In the genomic region with DNA sequence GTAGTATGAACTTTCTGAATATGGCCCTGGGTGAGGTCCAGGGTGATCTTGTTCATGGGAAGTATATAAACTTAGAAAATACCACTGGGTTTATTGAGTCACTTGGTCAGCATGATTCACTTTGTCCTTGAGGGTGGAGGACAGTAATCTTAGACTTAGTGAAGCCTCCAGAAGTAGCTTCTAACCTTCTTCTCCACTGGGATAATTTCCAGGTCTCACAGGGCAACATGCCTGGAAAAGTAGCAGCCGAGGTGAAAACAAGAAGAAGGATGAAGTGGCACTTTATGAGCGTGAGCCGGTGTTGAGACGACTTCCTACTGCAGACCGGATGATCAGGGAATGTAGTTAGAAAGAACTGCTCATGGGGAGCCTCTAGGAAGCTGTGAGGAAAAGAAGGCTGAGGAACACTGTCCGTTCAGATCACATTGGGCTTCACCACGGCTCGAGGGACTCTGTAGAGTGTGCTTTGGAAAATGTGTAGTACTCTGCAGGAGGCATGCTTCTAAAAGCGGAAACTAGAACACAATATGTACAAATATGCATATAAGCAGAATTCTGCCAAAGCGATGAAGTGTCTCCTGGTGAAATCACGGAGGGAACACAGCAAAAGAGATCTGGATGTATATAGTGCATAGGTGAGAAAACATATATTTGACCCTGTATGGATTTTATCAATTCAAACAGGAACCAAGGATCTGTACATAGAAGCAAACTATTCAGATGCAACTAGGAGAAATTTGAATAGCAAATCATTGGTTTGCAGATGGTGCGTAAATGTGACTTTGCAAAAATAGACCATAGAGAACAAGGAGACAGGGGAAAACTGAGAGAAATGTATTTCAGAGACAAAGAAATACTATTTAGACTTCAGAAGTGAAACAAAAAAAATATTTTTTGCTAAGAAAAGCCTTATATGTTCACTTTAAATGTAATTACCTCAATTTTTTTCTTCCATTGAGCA, we compare ENCODE assay signal across 31 mouse cellular contexts. TPM values are rescaled to one million over a fixed set of nuclear protein-coding genes. Genes with fewer than 3 reads are reported as not detected.
DNase-seq lines count a peak whose midpoint lies in the region; ATAC-seq and TF ChIP-seq lines count a peak whose summit lies in the region.
"Had no signal": no experiment of that assay in that cellular context is flagged by ENCODE, and none has a peak within 500 bp of the region (broad histone marks: within the 10 kb centered on the region; RNA-seq: fewer than 3 reads in every experiment).

No protein-coding gene starts in this region.

- no peak for ATAC-seq in hindbrain, embryonic 16.5 days
- ATAC-seq: forebrain, embryonic 13.5 days had no signal

- peak overlapping the region; percentile 45 for H3K4me3 ChIP-seq in gastrocnemius, adult 2 months
- no peak overlapping the region for H3K4me3 ChIP-seq in CH12.LX (replicated peaks in 1 of 3; ENCODE audit: low read depth in 2 of 3, low read length in 2 of 3, poor library complexity in 1 of 3)
- H3K4me3 ChIP-seq in brown adipose tissue, adult 24 weeks (ENCODE audit: insufficient read depth, low read depth, low read length): no peak overlapping the region
- no peak overlapping the region for H3K4me3 ChIP-seq in hindbrain, embryonic 16.5 days (ENCODE audit: low read length)
- H3K4me3 ChIP-seq: embryonic facial prominence, embryonic 13.5 days; erythroblast, embryonic 14.5 days; forebrain, embryonic 13.5 days; heart, adult 2 months; heart, embryonic 13.5 days; hindbrain, embryonic 12.5 days; megakaryocyte, embryonic 14.5 days; myocyte; neural tube, embryonic 13.5 days; stomach, embryonic 15.5 days had no signal

- H3K27ac ChIP-seq in gastrocnemius, adult 2 months: peak overlapping the region; percentile 78
- peak overlapping the region; percentile 25; the same call in 1 of the 2 replicates for H3K27ac ChIP-seq in CH12.LX (ENCODE audit: insufficient read depth, low read depth)
- peak overlapping the region; percentile 58; the same call in 1 of the 2 replicates for H3K27ac ChIP-seq in brown adipose tissue, adult 24 weeks (replicated peaks; ENCODE audit: low read depth, low read length)
- no peak overlapping the region for H3K27ac ChIP-seq in hindbrain, embryonic 16.5 days (ENCODE audit: low read depth, low read length)
- H3K27ac ChIP-seq: embryonic facial prominence, embryonic 13.5 days; forebrain, embryonic 13.5 days; heart, adult 2 months; heart, embryonic 13.5 days; hindbrain, embryonic 12.5 days; kidney, postnatal 0 days; liver, embryonic 14.5 days; neural tube, embryonic 13.5 days; stomach, embryonic 15.5 days had no signal

- in situ Hi-C loops in CH12.LX (cut with MboI; ENCODE audit: low pct_ligation_motif_present, low pct_unique_long_range_greater_than_20kb, low sequenced_read_pairs): no loop called here

- H3K27me3 ChIP-seq in CH12.LX (replicated peaks): no peaks in the 10 kb centered on the region
- H3K27me3 ChIP-seq in hindbrain, embryonic 16.5 days (replicated peaks; ENCODE audit: control insufficient read depth, insufficient read depth, low read length): no peaks in the 10 kb centered on the region
- H3K27me3 ChIP-seq: embryonic facial prominence, embryonic 13.5 days; forebrain, embryonic 13.5 days; heart, embryonic 13.5 days; hindbrain, embryonic 12.5 days; megakaryocyte, embryonic 14.5 days; neural tube, embryonic 13.5 days; stomach, embryonic 15.5 days had no signal

- peak; percentile 68 for TF ChIP-seq EP300 in CH12.LX (IDR thresholded peaks at IDR 0.05; ENCODE audit: low read length)

- H3K9ac ChIP-seq in CH12.LX (ENCODE audit: insufficient read depth, low read depth): no peak overlapping the region
- no peak overlapping the region for H3K9ac ChIP-seq in hindbrain, embryonic 16.5 days (ENCODE audit: low read depth, low read length)
- H3K9ac ChIP-seq: embryonic facial prominence, embryonic 13.5 days; forebrain, embryonic 13.5 days; heart, embryonic 13.5 days; hindbrain, embryonic 12.5 days; liver, embryonic 14.5 days; lung, embryonic 14.5 days; neural tube, embryonic 13.5 days; stomach, embryonic 15.5 days had no signal

- peak overlapping the region; percentile 86 for H3K4me2 ChIP-seq in CH12.LX (ENCODE audit: insufficient read depth, low read depth, poor library complexity, severe bottlenecking)
- no peak overlapping the region for H3K4me2 ChIP-seq in hindbrain, embryonic 16.5 days (ENCODE audit: low read length)
- H3K4me2 ChIP-seq: embryonic facial prominence, embryonic 13.5 days; forebrain, embryonic 13.5 days; heart, embryonic 13.5 days; hindbrain, embryonic 12.5 days; lung, embryonic 14.5 days; neural tube, embryonic 13.5 days; stomach, embryonic 15.5 days had no signal

- no peak for TF ChIP-seq RAD21 in CH12.LX (IDR thresholded peaks at IDR 0.05; ENCODE audit: low read depth, low read length)

- intact Hi-C loops in gastrocnemius, adult 2 months (cut with DNase I): no loop called here

- 82% methylated on average over 12 of the region's 12 CpGs for whole genome bisulfite sequencing in hindbrain, embryonic 16.5 days

- no peaks in the 10 kb centered on the region for H3K9me3 ChIP-seq in CH12.LX (replicated peaks; ENCODE audit: low read length)
- H3K9me3 ChIP-seq in hindbrain, embryonic 16.5 days (ENCODE audit: control insufficient read depth, low read length): no peaks in the 10 kb centered on the region
- H3K9me3 ChIP-seq: embryonic facial prominence, embryonic 13.5 days; forebrain, embryonic 13.5 days; heart, embryonic 13.5 days; hindbrain, embryonic 12.5 days; megakaryocyte, embryonic 14.5 days; neural tube, embryonic 13.5 days; stomach, embryonic 15.5 days had no signal

- peak; percentile 39 to 79 for DNase-seq in adrenal gland, adult (ENCODE audit: inconsistent age in 2 of 2, low spot score in 1 of 2)
- no peak for DNase-seq in adrenal gland, postnatal 4 days (ENCODE audit: low spot score in 2 of 2)
- DNase-seq in gastrocnemius, adult 2 months: peak; percentile 76
- DNase-seq in gastrocnemius, postnatal 4 days (ENCODE audit: low spot score in 2 of 2): no peak
- peak; percentile 46 for DNase-seq in CH12.LX (ENCODE audit: extremely low read depth)
- DNase-seq in T-cell, adult 2 months (ENCODE audit: low spot score): no peak
- DNase-seq: cerebellum, adult 2 months; cerebellum, postnatal 36 days; embryo, embryonic 11 days; heart, adult 2 months; heart, postnatal 14 days; kidney, adult 11 months; layer of hippocampus, adult 9-11 months; lung, embryonic 14.5 days; lung, postnatal 36 days; midbrain, embryonic 14.5 days; retina, postnatal 1 day; thymus, postnatal 25 days had no signal

- TF ChIP-seq POLR2A in CH12.LX (IDR thresholded peaks at IDR 0.05; ENCODE audit: low read depth, low read length): no peak

- H3K4me1 ChIP-seq in CH12.LX (ENCODE audit: control insufficient read depth in 1 of 2, insufficient read depth in 2 of 2): peaks cover 14 to 31% of the 10 kb centered on the region in 2 experiments
- no peaks in the 10 kb centered on the region for H3K4me1 ChIP-seq in brown adipose tissue, adult 24 weeks (ENCODE audit: control insufficient read depth, insufficient read depth, insufficient read length, low read length)
- H3K4me1 ChIP-seq in hindbrain, embryonic 16.5 days (ENCODE audit: control insufficient read depth, insufficient read depth, low read depth, low read length): no peaks in the 10 kb centered on the region
- H3K4me1 ChIP-seq: embryonic facial prominence, embryonic 13.5 days; heart, embryonic 13.5 days; hindbrain, embryonic 12.5 days; megakaryocyte, embryonic 14.5 days; neural tube, embryonic 13.5 days; stomach, embryonic 15.5 days had no signal

- no peak for TF ChIP-seq CTCF in gastrocnemius, adult 2 months (IDR thresholded peaks at IDR 0.05)
- no peak for TF ChIP-seq CTCF in CH12.LX (conservative IDR thresholded peaks at IDR 0.05 in 1 of 2, IDR thresholded peaks at IDR 0.05 in 1 of 2; ENCODE audit: low read depth in 2 of 2, low read length in 2 of 2)

- dilution Hi-C loops in CH12.LX (cut with MboI; ENCODE audit: extremely low pct_ligation_motif_present, extremely low pct_unique_long_range_greater_than_20kb, low sequenced_read_pairs): no loop called here

- no peaks in the 10 kb centered on the region for H3K36me3 ChIP-seq in CH12.LX (replicated peaks in 1 of 2; ENCODE audit: control insufficient read depth in 1 of 2, insufficient read depth in 1 of 2, low read length in 1 of 2)
- no peaks in the 10 kb centered on the region for H3K36me3 ChIP-seq in hindbrain, embryonic 16.5 days (ENCODE audit: control insufficient read depth, insufficient read depth, low read length)
- H3K36me3 ChIP-seq: embryonic facial prominence, embryonic 13.5 days; heart, embryonic 13.5 days; hindbrain, embryonic 12.5 days; neural tube, embryonic 13.5 days; stomach, embryonic 15.5 days had no signal

- H3K79me2 ChIP-seq in CH12.LX (replicated peaks; ENCODE audit: control insufficient read depth, extremely low read depth, insufficient read depth, poor library complexity, severe bottlenecking): no peaks in the 10 kb centered on the region

RNA-seq across cellular contexts. Expression of gene Ank2, which starts 12.9 kb away (rescaled TPM):
- 10 to 100 TPM; 91.4 to 93.0 TPM for total RNA-seq in adrenal gland, postnatal 4 days (2021)
- total RNA-seq in gastrocnemius, adult 2 months (2021): 100 to 1,000 TPM in 1 of 2 experiments, 10 to 100 TPM in 1; 94.5 to 154 TPM
- total RNA-seq in gastrocnemius, postnatal 4 days (2021): 100 to 1,000 TPM; 231 to 258 TPM
- total RNA-seq in CH12.LX (2012; rRNA removed) (7.1 and 20.9 TPM in 2 replicates), CH12.LX (2014; rRNA removed) (3.9 and 4.3 TPM in 2 replicates)
- 10.3 and 12.2 TPM in 2 replicates for polyA plus RNA-seq in CH12.LX (2012; ENCODE audit: insufficient read length, low read depth)
- 21.6 and 32.5 TPM in 2 replicates for polyA plus RNA-seq in brown adipose tissue, adult 24 weeks (2012; ENCODE audit: insufficient read depth, insufficient read length, missing spikeins)
- polyA plus RNA-seq in hindbrain, embryonic 16.5 days (2015; fragmentation: Nextera tagmentation; extraction: Ambion mirVana): 148 and 169 TPM in 2 replicates

RNA-seq across cellular contexts. Expression of gene Larp7, which starts 41.1 kb away (rescaled TPM):
- total RNA-seq in adrenal gland, postnatal 4 days (2021): 10 to 100 TPM; 36.1 to 38.3 TPM
- total RNA-seq in gastrocnemius, adult 2 months (2021): 10 to 100 TPM in 1 of 2 experiments, 1 to 10 TPM in 1; 7.5 to 12.9 TPM
- total RNA-seq in gastrocnemius, postnatal 4 days (2021): 10 to 100 TPM; 26.5 to 27.6 TPM
- total RNA-seq in CH12.LX (2012; rRNA removed) (28.9 and 38.5 TPM in 2 replicates), CH12.LX (2014; rRNA removed) (35.5 and 42.9 TPM in 2 replicates)
- 70.6 and 78.8 TPM in 2 replicates for polyA plus RNA-seq in CH12.LX (2012; ENCODE audit: insufficient read length, low read depth)
- 14.6 and 17.3 TPM in 2 replicates for polyA plus RNA-seq in brown adipose tissue, adult 24 weeks (2012; ENCODE audit: insufficient read depth, insufficient read length, missing spikeins)
- polyA plus RNA-seq in hindbrain, embryonic 16.5 days (2015; fragmentation: Nextera tagmentation; extraction: Ambion mirVana): 23.1 and 23.7 TPM in 2 replicates

RNA-seq across cellular contexts. Expression of gene Zgrf1, which starts 41.2 kb away (rescaled TPM):
- total RNA-seq in adrenal gland, postnatal 4 days (2021): 1 to 10 TPM; 8.6 to 9.4 TPM
- under 1 TPM; 0.77 to 0.78 TPM for total RNA-seq in gastrocnemius, adult 2 months (2021)
- total RNA-seq in gastrocnemius, postnatal 4 days (2021): 1 to 10 TPM; 6.3 to 8.0 TPM
- 6.7 and 7.0 TPM in 2 replicates for total RNA-seq in CH12.LX (2012; rRNA removed)
- 10.1 and 10.8 TPM in 2 replicates for total RNA-seq in CH12.LX (2014; rRNA removed)
- polyA plus RNA-seq in CH12.LX (2012; ENCODE audit: insufficient read length, low read depth): 9.7 and 10.2 TPM in 2 replicates
- polyA plus RNA-seq in brown adipose tissue, adult 24 weeks (2012; ENCODE audit: insufficient read depth, insufficient read length, missing spikeins): 0.17 and 0.48 TPM in 2 replicates
- 2.8 and 3.4 TPM in 2 replicates for polyA plus RNA-seq in hindbrain, embryonic 16.5 days (2015; fragmentation: Nextera tagmentation; extraction: Ambion mirVana)

Comparison
In these comparisons a context has a peak if more than half of its experiments do, and no peak if none do; other contexts are left out.
1. DNase-seq: peak in adrenal gland, adult (2 of 2), gastrocnemius, adult 2 months (single experiment) and CH12.LX (single experiment); none in adrenal gland, postnatal 4 days (0 of 2), gastrocnemius, postnatal 4 days (0 of 2) and T-cell, adult 2 months (single experiment).
2. RNA of gene Zgrf1, which starts 41.2 kb away (total RNA-seq): 6.7 to 10.8 TPM in CH12.LX, 8.6 to 9.4 TPM in adrenal gland, postnatal 4 days and 6.3 to 8.0 TPM in gastrocnemius, postnatal 4 days; 0.77 to 0.78 TPM in gastrocnemius, adult 2 months; every median in the first group is over 4 times any median in the second.
3. RNA of gene Ank2, which starts 12.9 kb away (total RNA-seq): 231 to 258 TPM in gastrocnemius, postnatal 4 days, 94.5 to 154 TPM in gastrocnemius, adult 2 months and 91.4 to 93.0 TPM in adrenal gland, postnatal 4 days; 3.9 to 20.9 TPM in CH12.LX; every median in the first group is over 4 times any median in the second.